Mouse (Mus musculus): ENCODE data around the gene Trp53i11. TPM values are rescaled to one million over a fixed set of nuclear protein-coding genes. Genes with fewer than 3 reads are reported as not detected.
A peak's percentile ranks its signal among the peaks of the same experiment; 100 is the strongest.

Gene Trp53i11
- polyA plus RNA-seq, 1 experiment from 2014 or later = 55.6 TPM

DNA sequence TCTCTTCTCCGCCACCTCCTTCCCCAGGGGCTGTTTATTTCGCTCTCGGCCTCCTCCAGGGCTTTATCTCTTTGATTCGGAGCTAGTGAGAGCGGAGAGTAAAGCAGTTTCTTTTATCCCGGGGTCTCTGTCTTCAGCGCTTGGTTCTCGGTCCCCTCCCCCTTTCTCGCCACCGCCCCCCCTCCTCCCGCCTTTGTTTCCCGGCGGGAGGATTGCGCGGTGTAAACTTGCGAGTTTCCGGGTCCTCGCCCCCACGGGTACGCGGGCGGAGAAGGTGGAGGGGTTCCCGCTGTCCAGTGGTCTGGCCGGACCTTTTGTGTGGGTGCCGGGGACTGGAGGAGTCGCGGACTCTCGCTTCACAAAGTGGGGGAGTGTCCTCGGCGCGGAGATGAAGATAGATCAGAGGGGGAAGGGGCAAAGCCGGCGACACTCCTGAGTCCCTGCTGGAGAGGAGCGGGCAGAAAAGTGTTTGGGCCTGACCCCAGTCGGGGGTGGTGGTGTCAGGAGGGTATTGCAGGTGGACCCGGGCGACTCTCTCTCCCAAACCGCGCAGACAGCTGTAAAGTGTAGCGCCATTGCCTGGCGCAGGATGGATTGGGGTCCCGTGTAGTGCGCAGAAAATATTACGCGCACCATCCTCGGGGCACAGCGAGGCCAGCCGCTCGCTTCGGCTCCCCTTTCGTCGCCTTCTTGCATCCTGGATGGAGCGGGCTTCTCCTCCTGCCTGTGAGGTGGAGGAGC lies 842 bp downstream of the Trp53i11 start:
- H3K9ac ChIP-seq (replicated peaks) = peak overlapping the region; percentile 92
- H3K27me3 ChIP-seq (replicated peaks) = 0 out of 2 replicates have a peak, but pooled peaks cover 4% of the 10 kb centered on the region
- H3K9me3 ChIP-seq (replicated peaks) = no peaks in the 10 kb centered on the region
- WGBS = under 1% methylated on average over 53 of the region's 53 CpGs
- H3K4me1 ChIP-seq = peaks cover 54% of the 10 kb centered on the region
- peak overlapping the region; percentile 86 for H3K27ac ChIP-seq (replicated peaks)
- peak; percentile 25; the same call in 1 of the 2 replicates for ATAC-seq (ENCODE audit: low FRiP score)
- peak overlapping the region; percentile 97 for H3K4me2 ChIP-seq
- peak overlapping the region; percentile 88 for H3K4me3 ChIP-seq (replicated peaks)
- H3K36me3 ChIP-seq = no peaks in the 10 kb centered on the region

DNA sequence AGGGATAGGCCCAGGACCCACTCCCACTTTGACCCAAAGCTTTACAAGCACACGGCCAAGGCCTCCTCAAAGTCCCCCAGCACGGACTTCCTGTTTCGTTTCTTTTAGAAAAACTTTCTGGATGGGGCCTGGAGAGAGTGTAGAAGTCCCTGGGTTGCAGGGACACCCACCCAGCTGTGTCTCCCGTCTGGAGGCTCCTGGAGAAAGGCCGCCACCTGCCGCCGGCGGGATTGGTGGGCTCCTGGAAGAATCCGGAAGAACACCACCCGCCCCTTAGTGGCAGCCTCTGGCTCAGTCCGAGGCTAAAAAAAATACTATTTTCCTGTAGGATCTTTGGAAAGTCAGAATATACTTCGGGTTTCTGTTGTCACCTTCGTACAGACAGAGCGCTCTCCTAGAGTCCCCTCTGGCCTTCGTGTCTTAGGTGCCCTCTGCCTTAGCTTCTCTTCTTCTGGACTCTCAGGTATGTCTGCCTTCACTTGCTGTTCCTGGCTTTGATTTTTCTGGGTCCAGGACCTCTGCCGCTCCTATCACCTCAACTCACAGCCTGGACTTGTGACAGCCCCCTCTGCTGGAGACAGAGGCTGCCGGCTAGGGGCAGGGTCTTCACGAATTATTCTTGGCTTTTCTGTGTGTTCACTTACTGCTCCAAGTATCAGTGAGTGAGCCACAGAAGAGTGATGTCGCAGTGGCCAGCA lies 1.6 kb downstream of the Trp53i11 start:
- no peaks in the 10 kb centered on the region for H3K9me3 ChIP-seq (replicated peaks)
- no peaks in the 10 kb centered on the region for H3K36me3 ChIP-seq
- H3K4me2 ChIP-seq = peak overlapping the region; percentile 97
- H3K4me3 ChIP-seq (replicated peaks) = peak overlapping the region; percentile 88
- 0 out of 2 replicates have a peak, but pooled peaks cover 4% of the 10 kb centered on the region for H3K27me3 ChIP-seq (replicated peaks)
- peak overlapping the region; percentile 92 for H3K9ac ChIP-seq (replicated peaks)
- peaks cover 59% of the 10 kb centered on the region for H3K4me1 ChIP-seq
- H3K27ac ChIP-seq (replicated peaks) = peak overlapping the region; percentile 86
- 6% methylated on average over 19 of the region's 19 CpGs for WGBS
- ATAC-seq (ENCODE audit: low FRiP score) = peak; percentile 42; the same call in 1 of the 2 replicates

DNA sequence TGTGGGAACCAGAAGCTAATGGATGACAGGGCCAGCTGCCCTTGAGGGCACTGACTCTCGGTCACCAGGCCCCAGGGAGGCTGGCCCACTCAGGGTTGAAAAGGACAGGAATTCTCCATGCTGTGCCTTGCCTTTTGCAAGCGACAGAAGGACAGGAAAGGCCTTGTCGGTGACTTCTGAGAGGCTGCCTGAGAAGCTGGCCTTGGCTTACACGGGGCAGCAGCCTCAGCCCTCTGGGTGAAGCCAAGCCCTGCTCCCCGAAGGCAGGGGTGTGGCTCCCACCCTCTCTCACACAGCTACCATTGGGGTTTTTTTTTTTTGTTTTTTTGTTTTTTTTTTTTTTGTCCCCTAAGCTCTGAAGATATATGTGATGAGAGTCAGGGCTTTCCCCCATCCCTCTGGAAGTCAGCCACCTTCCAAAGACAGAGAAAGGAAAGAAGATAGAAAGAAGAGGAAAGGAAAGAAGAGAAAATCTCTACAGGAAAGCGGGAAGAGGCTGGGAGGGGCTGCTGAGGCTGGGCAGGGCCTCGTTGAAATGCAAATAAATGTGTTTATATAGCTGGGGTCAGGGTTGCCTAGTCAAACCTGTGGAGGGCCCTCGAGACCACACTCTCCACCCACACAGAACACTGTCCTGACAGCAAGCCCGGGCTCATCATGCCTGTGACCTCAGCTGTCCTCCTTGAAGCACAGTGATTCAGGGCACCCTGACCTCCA lies 3.6 kb downstream of the Trp53i11 start:
- Histone ChIP-seq H3K4me2 (peak overlapping the region; percentile 28), H3K4me3 (replicated peaks) (no peak overlapping the region), H3K36me3 (no peaks in the 10 kb centered on the region), H3K4me1 (peaks cover 79% of the 10 kb centered on the region), H3K9ac (replicated peaks) (0 out of 2 replicates have a peak overlapping the region, but pooled peaks have one; percentile 26), H3K27me3 (replicated peaks) (0 out of 2 replicates have a peak, but pooled peaks cover 3% of the 10 kb centered on the region), H3K9me3 (replicated peaks) (no peaks in the 10 kb centered on the region), H3K27ac (replicated peaks) (peak overlapping the region; percentile 48)
- ATAC-seq (ENCODE audit: low FRiP score) = no peak
- WGBS = 6% methylated on average over 9 of the region's 9 CpGs

DNA sequence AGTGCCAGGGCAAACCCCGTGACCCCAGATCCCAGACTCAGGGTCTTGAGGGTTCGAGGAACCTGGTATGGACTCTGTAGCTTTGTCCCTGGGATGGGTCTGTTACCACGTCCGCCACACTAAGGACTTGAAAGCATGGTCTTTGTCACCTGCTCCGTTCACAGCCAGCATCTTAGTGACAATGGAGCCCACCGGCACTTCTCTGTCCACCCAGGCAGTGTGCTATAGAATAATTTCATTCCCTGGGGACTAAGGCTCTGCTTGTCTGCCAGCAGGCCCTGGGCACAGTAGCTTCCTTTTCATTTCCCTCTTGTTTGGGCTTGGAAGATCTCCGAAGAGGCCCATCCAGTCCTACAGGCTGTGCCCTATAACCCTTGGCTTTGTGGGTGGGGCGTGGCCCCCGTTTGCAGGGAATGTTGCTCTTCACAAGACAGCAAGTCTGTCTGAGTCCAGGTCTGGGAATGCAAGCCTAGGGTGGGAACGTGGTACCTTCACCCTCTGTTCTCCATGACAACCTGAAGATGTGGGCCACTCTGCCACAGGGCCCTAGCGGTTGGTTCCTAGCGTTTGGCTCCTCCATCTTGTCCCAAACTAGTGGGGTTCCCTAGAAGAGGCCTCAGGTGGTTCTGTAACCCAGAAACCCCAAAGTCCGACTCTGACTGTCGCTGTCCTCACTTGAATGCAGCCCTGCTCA lies 4.3 kb downstream of the Trp53i11 start:
- Histone ChIP-seq H3K27me3 (replicated peaks) (no peaks in the 10 kb centered on the region), H3K4me1 (peaks cover 83% of the 10 kb centered on the region), H3K4me2 (peak overlapping the region; percentile 28), H3K4me3 (replicated peaks) (no peak overlapping the region), H3K36me3 (no peaks in the 10 kb centered on the region), H3K9ac (replicated peaks) (0 out of 2 replicates have a peak overlapping the region, but pooled peaks have one; percentile 26), H3K9me3 (replicated peaks) (no peaks in the 10 kb centered on the region), H3K27ac (replicated peaks) (no peak overlapping the region)
- 49% methylated on average over 14 of the region's 14 CpGs for WGBS
- ATAC-seq (ENCODE audit: low FRiP score) = no peak

DNA sequence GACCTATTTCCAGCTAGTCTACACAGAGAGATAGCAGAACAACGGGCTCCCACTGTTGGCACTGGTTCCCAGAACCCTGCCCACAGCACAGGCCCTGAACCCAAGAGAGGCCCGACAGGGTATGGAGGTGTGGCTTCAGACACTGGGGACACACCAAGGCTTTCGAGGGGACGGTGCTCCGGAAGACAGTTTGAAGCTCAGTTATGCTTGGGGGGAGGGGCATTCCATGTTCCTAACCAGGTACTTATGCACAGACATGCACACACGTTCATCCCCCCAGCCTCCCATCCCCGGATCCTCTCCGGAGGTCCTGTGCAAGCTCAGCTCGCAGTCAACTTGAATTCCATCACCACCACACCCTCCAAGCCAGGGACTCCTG lies 4.8 kb downstream of the Trp53i11 start:
- no peak overlapping the region; the same call in 1 of the 2 replicates for H3K9ac ChIP-seq (replicated peaks)
- H3K4me1 ChIP-seq = peaks cover 80% of the 10 kb centered on the region
- 35% methylated on average over 9 of the region's 9 CpGs for WGBS
- no peak overlapping the region for H3K4me3 ChIP-seq (replicated peaks)
- H3K9me3 ChIP-seq (replicated peaks) = no peaks in the 10 kb centered on the region
- H3K4me2 ChIP-seq = peak overlapping the region; percentile 27
- no peaks in the 10 kb centered on the region for H3K36me3 ChIP-seq
- no peak overlapping the region for H3K27ac ChIP-seq (replicated peaks)
- ATAC-seq (ENCODE audit: low FRiP score) = no peak
- H3K27me3 ChIP-seq (replicated peaks) = no peaks in the 10 kb centered on the region

DNA sequence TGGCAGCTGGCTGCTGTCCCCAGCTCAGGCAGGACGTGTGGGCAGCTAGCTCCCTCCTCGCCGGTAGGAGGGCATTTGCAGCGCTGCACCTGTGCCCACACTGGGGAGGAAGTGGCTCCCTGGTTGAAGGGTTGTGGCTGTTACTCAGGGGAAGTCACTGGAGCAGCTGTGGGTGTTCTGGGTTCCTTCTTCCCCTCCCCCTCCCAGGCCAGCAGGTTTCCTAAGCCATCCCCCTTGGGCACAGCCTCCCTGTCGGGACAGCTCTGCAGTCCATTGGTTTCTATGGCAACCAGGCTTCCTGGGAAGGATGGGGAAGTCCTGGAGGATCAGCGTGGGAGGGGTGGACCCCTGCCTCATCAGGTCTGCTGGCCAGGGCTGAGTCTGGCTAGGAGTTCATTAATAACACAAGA lies 5.3 kb downstream of the Trp53i11 start:
- Histone ChIP-seq H3K4me2 (peak overlapping the region; percentile 27), H3K36me3 (no peaks in the 10 kb centered on the region), H3K27me3 (replicated peaks) (no peaks in the 10 kb centered on the region), H3K4me1 (peaks cover 78% of the 10 kb centered on the region), H3K27ac (replicated peaks) (no peak overlapping the region), H3K9me3 (replicated peaks) (no peaks in the 10 kb centered on the region), H3K4me3 (replicated peaks) (no peak overlapping the region), H3K9ac (replicated peaks) (no peak overlapping the region; the same call in 1 of the 2 replicates)
- no peak for ATAC-seq (ENCODE audit: low FRiP score)
- WGBS = 4% methylated on average over 6 of the region's 6 CpGs

DNA sequence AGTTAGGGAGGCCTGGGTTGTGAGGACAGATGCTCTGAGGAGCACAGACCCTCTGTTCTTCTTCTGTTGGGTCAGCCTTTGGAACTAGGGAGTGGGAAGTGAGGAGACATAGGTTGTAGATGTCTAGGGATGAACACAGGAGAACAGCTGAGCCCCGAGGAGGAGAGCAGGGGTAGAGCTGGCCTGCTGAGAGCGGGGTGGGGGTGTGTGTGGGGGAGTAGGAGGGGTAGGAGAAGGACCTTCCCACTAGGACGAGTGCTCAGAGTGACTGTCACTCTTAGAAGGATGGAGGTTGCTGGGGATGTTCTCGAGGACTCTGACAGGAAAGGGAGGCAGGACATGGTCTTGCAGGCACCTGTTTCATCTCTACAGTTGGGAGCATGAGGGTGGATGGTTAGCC lies 6.5 kb downstream of the Trp53i11 start:
- Histone ChIP-seq H3K36me3 (no peaks in the 10 kb centered on the region), H3K4me1 (peaks cover 72% of the 10 kb centered on the region), H3K4me2 (no peak overlapping the region), H3K9me3 (replicated peaks) (no peaks in the 10 kb centered on the region), H3K27ac (replicated peaks) (no peak overlapping the region), H3K9ac (replicated peaks) (no peak overlapping the region), H3K4me3 (replicated peaks) (no peak overlapping the region), H3K27me3 (replicated peaks) (no peaks in the 10 kb centered on the region)
- WGBS = 60% methylated on average over 4 of the region's 4 CpGs
- no peak for ATAC-seq (ENCODE audit: low FRiP score)

DNA sequence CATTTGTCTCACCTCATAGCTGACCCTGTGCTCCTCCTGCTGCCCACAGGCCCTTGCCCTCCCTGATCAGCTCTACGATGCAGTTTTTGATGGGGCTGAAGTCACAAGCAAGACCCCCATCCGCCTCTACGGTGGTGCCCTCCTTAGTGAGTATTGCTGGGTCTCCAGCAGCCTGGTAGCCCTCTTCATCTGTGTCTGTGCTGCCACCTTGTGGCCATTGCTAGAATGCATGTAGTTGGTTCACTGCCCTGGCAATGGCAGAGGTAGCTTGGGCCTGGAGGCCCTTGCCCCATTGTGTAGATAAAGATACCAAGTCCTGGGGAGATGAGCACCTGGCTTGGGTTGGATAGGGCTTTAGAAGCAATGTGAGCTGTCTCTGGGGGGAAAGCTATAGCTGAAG lies 11.5 kb downstream of the Trp53i11 start:
- Histone ChIP-seq H3K9me3 (replicated peaks) (no peaks in the 10 kb centered on the region), H3K4me3 (replicated peaks) (no peak overlapping the region), H3K4me2 (no peak overlapping the region), H3K36me3 (peaks cover 16% of the 10 kb centered on the region; the same call in 1 of the 2 replicates), H3K9ac (replicated peaks) (no peak overlapping the region), H3K27me3 (replicated peaks) (no peaks in the 10 kb centered on the region), H3K27ac (replicated peaks) (no peak overlapping the region), H3K4me1 (peaks cover 43% of the 10 kb centered on the region)
- peak; percentile 68 for ATAC-seq (ENCODE audit: low FRiP score)
- WGBS = 11% methylated on average over 3 of the region's 3 CpGs

DNA sequence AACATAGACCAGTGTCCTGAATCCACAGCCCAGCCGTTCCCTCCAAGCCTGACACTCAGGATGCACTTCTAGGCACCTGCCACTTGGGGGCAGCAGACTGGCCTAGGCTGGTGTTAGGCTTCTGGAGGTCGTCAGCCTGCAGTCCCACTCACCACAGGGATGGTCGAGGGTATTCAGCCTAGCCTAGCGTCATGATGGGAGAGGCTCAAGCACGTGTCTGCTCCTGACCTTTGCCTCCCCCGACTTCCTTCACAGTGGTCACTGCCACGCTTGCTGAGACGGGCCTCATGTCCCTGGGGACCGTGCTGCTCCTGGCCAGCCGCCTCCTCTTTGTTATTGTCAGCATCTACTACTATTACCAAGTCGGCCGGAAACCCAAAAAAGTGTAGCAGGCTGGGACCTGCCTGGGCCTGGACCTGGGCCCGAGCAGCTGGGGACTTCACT lies 12.2 kb downstream of the Trp53i11 start:
- ATAC-seq (ENCODE audit: low FRiP score) = peak; percentile 20; the same call in 1 of the 2 replicates
- Histone ChIP-seq H3K9me3 (replicated peaks) (no peaks in the 10 kb centered on the region), H3K27ac (replicated peaks) (0 out of 2 replicates have a peak overlapping the region, but pooled peaks have one; percentile 3), H3K27me3 (replicated peaks) (no peaks in the 10 kb centered on the region), H3K4me1 (peaks cover 41% of the 10 kb centered on the region), H3K4me3 (replicated peaks) (no peak overlapping the region), H3K4me2 (no peak overlapping the region), H3K36me3 (peaks cover 16% of the 10 kb centered on the region; the same call in 1 of the 2 replicates), H3K9ac (replicated peaks) (no peak overlapping the region)
- WGBS = 38% methylated on average over 13 of the region's 13 CpGs

DNA sequence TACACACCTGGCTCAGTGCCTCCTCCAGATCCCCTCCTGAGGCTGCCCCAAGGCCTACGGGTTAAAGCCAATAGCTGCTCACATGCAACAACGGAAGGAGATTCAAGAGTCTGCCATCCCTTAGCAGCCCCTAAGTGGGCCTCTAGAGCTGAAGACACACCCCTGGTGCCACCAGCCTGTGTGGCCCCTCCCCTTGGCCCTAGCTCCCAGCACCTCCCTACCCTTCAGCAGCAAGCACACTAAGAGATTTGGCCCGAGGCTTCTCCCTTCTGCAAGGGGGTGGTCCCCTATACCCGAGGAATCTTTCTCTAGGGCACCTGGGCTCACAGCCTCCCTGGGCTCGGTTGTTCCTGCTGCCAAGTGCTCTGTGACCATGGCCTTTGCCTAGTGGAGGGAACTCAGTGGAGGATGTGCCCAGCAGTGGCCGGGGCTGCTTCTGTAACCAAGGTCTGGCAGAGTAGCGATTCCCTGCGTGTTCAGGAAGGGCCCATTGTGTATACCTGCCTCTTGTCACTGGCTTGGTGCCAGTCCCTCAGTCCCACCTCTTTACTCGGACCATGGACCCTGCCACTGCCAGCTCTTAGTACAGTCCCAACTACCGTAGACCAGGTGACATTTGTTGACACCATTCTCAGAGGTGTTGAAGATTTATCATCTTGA lies 13.5 kb downstream of the Trp53i11 start:
- no peaks in the 10 kb centered on the region for H3K27me3 ChIP-seq (replicated peaks)
- no peak overlapping the region for H3K4me2 ChIP-seq
- H3K36me3 ChIP-seq = peaks cover 16% of the 10 kb centered on the region; the same call in 1 of the 2 replicates
- H3K27ac ChIP-seq (replicated peaks) = peak overlapping the region; percentile 28; the same call in 1 of the 2 replicates
- 60% methylated on average over 10 of the region's 10 CpGs for WGBS
- peaks cover 29% of the 10 kb centered on the region for H3K4me1 ChIP-seq
- H3K4me3 ChIP-seq (replicated peaks) = no peak overlapping the region
- no peak overlapping the region for H3K9ac ChIP-seq (replicated peaks)
- H3K9me3 ChIP-seq (replicated peaks) = no peaks in the 10 kb centered on the region
- ATAC-seq (ENCODE audit: low FRiP score) = no peak; the same call in 1 of the 2 replicates

Data from neural tube, embryonic 15.5 days (tissue).